9 mouse cellular contexts compared by ENCODE assay signal in genomic region chr4:124817803-124818202, GRCm38 (mm10). TPM values are rescaled to one million over a fixed set of nuclear protein-coding genes. Genes with fewer than 3 reads are reported as not detected.
A peak's percentile ranks its signal among the peaks of the same experiment; 100 is the strongest.
DNase-seq lines count a peak whose midpoint lies in the region; ATAC-seq lines count a peak whose summit lies in the region.
"Had no signal": no experiment of that assay in that cellular context is flagged by ENCODE, and none has a peak within 500 bp of the region (broad histone marks: within the 10 kb centered on the region; RNA-seq: fewer than 3 reads in every experiment).

No protein-coding gene starts in this region.

- H3K4me1 ChIP-seq in hindbrain, embryonic 10.5 days (replicated peaks) = peaks cover 14% of the 10 kb centered on the region
- H3K4me1 ChIP-seq in hindbrain, embryonic 12.5 days = peaks cover 9% of the 10 kb centered on the region
- H3K4me1 ChIP-seq in heart, embryonic 13.5 days = peaks cover 16% of the 10 kb centered on the region
- no peaks in the 10 kb centered on the region for H3K4me1 ChIP-seq in midbrain, embryonic 14.5 days (ENCODE audit: control insufficient read depth, insufficient read depth, low read length)

- 20% methylated on average over 6 of the region's 6 CpGs for WGBS in hindbrain, embryonic 10.5 days
- 24% methylated on average over 6 of the region's 6 CpGs for WGBS in hindbrain, embryonic 12.5 days
- WGBS in heart, embryonic 13.5 days = 19% methylated on average over 6 of the region's 6 CpGs
- 10% methylated on average over 6 of the region's 6 CpGs for WGBS in midbrain, embryonic 14.5 days

- intact Hi-C loops in left cerebral cortex, postnatal 25 days (cut with DNase I) = no loop called here

- ATAC-seq in hindbrain, embryonic 12.5 days (ENCODE audit: low FRiP score) = no peak
- peak; percentile 63 for ATAC-seq in heart, embryonic 13.5 days (ENCODE audit: extremely low read depth, insufficient number of reproducible peaks, low FRiP score, low TSS enrichment)
- no peak for ATAC-seq in midbrain, embryonic 14.5 days (ENCODE audit: low FRiP score, low TSS enrichment)

- peaks cover 55% of the 10 kb centered on the region for H3K36me3 ChIP-seq in hindbrain, embryonic 10.5 days
- H3K36me3 ChIP-seq in hindbrain, embryonic 12.5 days = peaks cover 16% of the 10 kb centered on the region
- peaks cover 46% of the 10 kb centered on the region for H3K36me3 ChIP-seq in heart, embryonic 13.5 days
- peaks cover 41% of the 10 kb centered on the region for H3K36me3 ChIP-seq in midbrain, embryonic 14.5 days (ENCODE audit: control insufficient read depth, insufficient read depth, low read length)

- H3K9ac ChIP-seq in hindbrain, embryonic 12.5 days = no peak overlapping the region
- H3K9ac ChIP-seq in heart, embryonic 13.5 days = peak overlapping the region; percentile 42; the same call in 1 of the 2 replicates
- H3K9ac ChIP-seq in midbrain, embryonic 14.5 days (replicated peaks; ENCODE audit: low read length) = 0 out of 2 replicates have a peak overlapping the region, but pooled peaks have one; percentile 1
- H3K9ac ChIP-seq: midbrain, embryonic 12.5 days had no signal

- no peaks in the 10 kb centered on the region for H3K27me3 ChIP-seq in hindbrain, embryonic 10.5 days (ENCODE audit: insufficient read depth, poor library complexity, severe bottlenecking)
- no peaks in the 10 kb centered on the region for H3K27me3 ChIP-seq in hindbrain, embryonic 12.5 days
- H3K27me3 ChIP-seq in heart, embryonic 13.5 days (replicated peaks) = no peaks in the 10 kb centered on the region
- no peaks in the 10 kb centered on the region for H3K27me3 ChIP-seq in midbrain, embryonic 14.5 days (ENCODE audit: control insufficient read depth, insufficient read depth, low read length)
- H3K27me3 ChIP-seq: midbrain, embryonic 12.5 days had no signal

- H3K9me3 ChIP-seq in hindbrain, embryonic 10.5 days = no peaks in the 10 kb centered on the region
- no peaks in the 10 kb centered on the region for H3K9me3 ChIP-seq in hindbrain, embryonic 12.5 days (replicated peaks)
- no peaks in the 10 kb centered on the region for H3K9me3 ChIP-seq in heart, embryonic 13.5 days
- H3K9me3 ChIP-seq in midbrain, embryonic 14.5 days (ENCODE audit: control insufficient read depth, low read length) = no peaks in the 10 kb centered on the region
- H3K9me3 ChIP-seq: midbrain, embryonic 12.5 days had no signal

- no peak overlapping the region for H3K27ac ChIP-seq in hindbrain, embryonic 10.5 days
- no peak overlapping the region for H3K27ac ChIP-seq in hindbrain, embryonic 12.5 days
- H3K27ac ChIP-seq in heart, embryonic 13.5 days (replicated peaks) = peak overlapping the region; percentile 30
- no peak overlapping the region for H3K27ac ChIP-seq in midbrain, embryonic 14.5 days (replicated peaks; ENCODE audit: low read depth, low read length)

- H3K4me3 ChIP-seq in hindbrain, embryonic 10.5 days = no peak overlapping the region
- no peak overlapping the region for H3K4me3 ChIP-seq in hindbrain, embryonic 12.5 days
- H3K4me3 ChIP-seq in heart, embryonic 13.5 days = no peak overlapping the region
- no peak overlapping the region for H3K4me3 ChIP-seq in midbrain, embryonic 14.5 days (replicated peaks; ENCODE audit: low read depth, low read length)
- H3K4me3 ChIP-seq: midbrain, embryonic 12.5 days had no signal

- no peak overlapping the region for H3K4me2 ChIP-seq in hindbrain, embryonic 12.5 days (replicated peaks)
- peak overlapping the region; percentile 21 for H3K4me2 ChIP-seq in heart, embryonic 13.5 days
- H3K4me2 ChIP-seq in midbrain, embryonic 14.5 days (ENCODE audit: low read length) = no peak overlapping the region
- H3K4me2 ChIP-seq: midbrain, embryonic 12.5 days had no signal

- peak; percentile 26 for DNase-seq in hindbrain, embryonic 10.5 days (ENCODE audit: low spot score)
- DNase-seq in brain, adult 2 months (ENCODE audit: low read depth, low spot score) = peak; percentile 80
- peak; percentile 73 to 88 for DNase-seq in kidney, postnatal 25 days
- peak; percentile 21 for DNase-seq in midbrain, embryonic 14.5 days
- no peak for DNase-seq in left cerebral cortex, postnatal 25 days (ENCODE audit: low spot score in 2 of 2)
- DNase-seq in frontal cortex, postnatal 14 days (ENCODE audit: low spot score in 2 of 2) = no peak

RNA-seq across cellular contexts. Expression of gene Mtf1, which starts 15.9 kb away (rescaled TPM):
- 19.0 and 20.4 TPM in 2 replicates for polyA plus RNA-seq in hindbrain, embryonic 10.5 days (2016; fragmentation: Nextera tagmentation; extraction: Ambion mirVana)
- polyA plus RNA-seq in hindbrain, embryonic 12.5 days (2016; fragmentation: Nextera tagmentation; extraction: Ambion mirVana) = 12.4 and 13.7 TPM in 2 replicates
- 10.3 and 10.4 TPM in 2 replicates for polyA plus RNA-seq in heart, embryonic 13.5 days (2015; fragmentation: Nextera tagmentation; extraction: Ambion mirVana)
- polyA plus RNA-seq in midbrain, embryonic 14.5 days (2014; fragmentation: Nextera tagmentation; extraction: Ambion mirVana) = 11.4 and 13.4 TPM in 2 replicates
- 10 to 100 TPM; 25.2 to 29.7 TPM for total RNA-seq in left cerebral cortex, postnatal 25 days (2021)

RNA-seq across cellular contexts. Expression of gene Yrdc, which starts 32.7 kb away (rescaled TPM):
- polyA plus RNA-seq in hindbrain, embryonic 10.5 days (2016; fragmentation: Nextera tagmentation; extraction: Ambion mirVana) = 38.3 and 48.2 TPM in 2 replicates
- polyA plus RNA-seq in hindbrain, embryonic 12.5 days (2016; fragmentation: Nextera tagmentation; extraction: Ambion mirVana) = 44.4 and 48.5 TPM in 2 replicates
- 21.1 and 25.1 TPM in 2 replicates for polyA plus RNA-seq in heart, embryonic 13.5 days (2015; fragmentation: Nextera tagmentation; extraction: Ambion mirVana)
- 57.3 and 59.1 TPM in 2 replicates for polyA plus RNA-seq in midbrain, embryonic 14.5 days (2014; fragmentation: Nextera tagmentation; extraction: Ambion mirVana)
- total RNA-seq in left cerebral cortex, postnatal 25 days (2021) = 10 to 100 TPM; 30.6 to 34.9 TPM

RNA-seq across cellular contexts. Expression of gene 1110065P20Rik, which starts 33.2 kb away (rescaled TPM):
- 47.9 and 61.7 TPM in 2 replicates for polyA plus RNA-seq in hindbrain, embryonic 10.5 days (2016; fragmentation: Nextera tagmentation; extraction: Ambion mirVana)
- 77.6 and 84.0 TPM in 2 replicates for polyA plus RNA-seq in hindbrain, embryonic 12.5 days (2016; fragmentation: Nextera tagmentation; extraction: Ambion mirVana)
- polyA plus RNA-seq in heart, embryonic 13.5 days (2015; fragmentation: Nextera tagmentation; extraction: Ambion mirVana) = 45.8 and 46.6 TPM in 2 replicates
- polyA plus RNA-seq in midbrain, embryonic 14.5 days (2014; fragmentation: Nextera tagmentation; extraction: Ambion mirVana) = 85.1 and 110 TPM in 2 replicates
- total RNA-seq in left cerebral cortex, postnatal 25 days (2021) = 10 to 100 TPM; 73.5 to 74.0 TPM

RNA-seq across cellular contexts. Expression of gene Maneal, which starts 44.2 kb away (rescaled TPM):
- polyA plus RNA-seq in hindbrain, embryonic 10.5 days (2016; fragmentation: Nextera tagmentation; extraction: Ambion mirVana) = 3.7 and 8.8 TPM in 2 replicates
- 4.4 and 7.3 TPM in 2 replicates for polyA plus RNA-seq in hindbrain, embryonic 12.5 days (2016; fragmentation: Nextera tagmentation; extraction: Ambion mirVana)
- polyA plus RNA-seq in heart, embryonic 13.5 days (2015; fragmentation: Nextera tagmentation; extraction: Ambion mirVana) = 0.15 TPM in 1 of 2 replicates, not detected in the other
- 16.9 and 18.5 TPM in 2 replicates for polyA plus RNA-seq in midbrain, embryonic 14.5 days (2014; fragmentation: Nextera tagmentation; extraction: Ambion mirVana)
- total RNA-seq in left cerebral cortex, postnatal 25 days (2021) = 10 to 100 TPM; 49.2 to 51.7 TPM

Comparison
In these comparisons a context has a peak if more than half of its experiments do, and no peak if none do; other contexts are left out.
1. DNase-seq: peak in hindbrain, embryonic 10.5 days (single experiment), brain, adult 2 months (single experiment), kidney, postnatal 25 days (2 of 2) and midbrain, embryonic 14.5 days (single experiment); none in left cerebral cortex, postnatal 25 days (0 of 2) and frontal cortex, postnatal 14 days (0 of 2).